Mouse (Mus musculus): ENCODE results near the gene Ndrg3.
"Not testable (repeated sequence)": the region's sequence is repeated elsewhere in the genome, so short reads cannot be mapped to it uniquely, and the experiment has no call there.

DNA sequence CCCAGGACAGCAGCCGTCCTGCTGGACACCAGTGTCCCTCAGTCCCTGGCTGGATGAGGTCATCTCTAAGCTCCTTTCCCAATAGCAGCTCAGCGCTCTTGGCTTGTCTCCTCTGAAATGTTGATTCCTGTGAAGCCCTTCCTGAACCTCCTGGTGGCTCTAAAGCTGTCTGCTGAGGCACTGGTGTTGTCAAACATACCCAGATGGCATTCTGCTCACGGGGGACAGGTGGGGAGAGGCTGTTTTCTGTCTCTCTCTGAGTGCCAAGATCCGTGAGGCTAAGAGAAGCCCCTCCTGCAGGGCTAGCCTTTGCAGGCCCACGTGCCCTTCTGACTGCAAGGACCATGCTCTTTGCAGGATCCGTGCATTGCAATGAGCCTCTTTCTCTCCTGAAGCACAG, 51.9 kb downstream of the Ndrg3 start:
- TF ChIP-seq CTCF (IDR thresholded peaks at IDR 0.05; ENCODE audit: borderline replicate concordance, insufficient read depth, low read length); POLR2A (IDR thresholded peaks at IDR 0.05; ENCODE audit: low read depth, low read length): not testable (repeated sequence)

All from embryonic fibroblast, embryonic 13.5 days (primary cell).